Mouse (Mus musculus) liver, adult 2 months (tissue): ENCODE measurements around the gene Ubr4.

Source experiments
- CTCF ChIP-seq: fragments of 200-500 bp; IDR thresholded peaks from 2 replicates; pipeline ENCODE4 v1.5.1; 2011; ENCODE audit warnings: low read depth, low read length, control low read depth
- POLR2A ChIP-seq: fragments of 200-500 bp; IDR thresholded peaks from 2 replicates; pipeline ENCODE4 v1.6.1; 2011; ENCODE audit warnings: low read length, control low read depth; ENCODE audit not compliant: insufficient read depth; ENCODE audit errors: extremely low read depth

GRCm38 (mm10) chr4:139444315-139444714 is 91.9 kb downstream of the Ubr4 start:
- TF ChIP-seq CTCF (no peak), POLR2A (no peak)
